Mouse (Mus musculus): Measurements from ENCODE around the gene Gm21883.
"Not testable (repeated sequence)": the region's sequence is repeated elsewhere in the genome, so short reads cannot be mapped to it uniquely, and the experiment has no call there.

The Gm21883 gene

GRCm38 (mm10) chrX:31574183-31574582, at the start of gene Gm21883:
TSS of gene Gm21883 (minus strand) at chrX:31574283.
- not testable (repeated sequence) for DNase-seq (ENCODE audit: low spot score)

- not testable (repeated sequence) for DNase-seq (ENCODE audit: low spot score)
Measured at GRCm38 (mm10) chrX:31618820-31619219, 44.7 kb upstream of the Gm21883 start, which contains the start of gene Spin2e. TSS of gene Spin2e (minus strand) at chrX:31618920.

Measured in urinary bladder, postnatal 14 days (tissue).